Mouse (Mus musculus) layer of hippocampus, postnatal 10 days (tissue): Measurements from ENCODE around the gene Supt16. TPM values are rescaled to one million over a fixed set of nuclear protein-coding genes. Genes with fewer than 3 reads are reported as not detected.
A peak's percentile ranks its signal among the peaks of the same experiment; 100 is the strongest.

ENCODE experiments used
- DNase-seq, 2 experiments: peaks; one replicate each; pipeline ENCODE4 v3.0.0; 2021; ENCODE audit warnings: low spot score in 2 of 2
- total RNA-seq, 2 experiments: library from RNA; stranded (reverse); gene quantifications; 2 replicates each; pipeline ENCODE4 v1.2.3; 2021

Supt16 gene
- total RNA-seq, 2 experiments from 2014 or later, result 57.8 to 58.4 TPM

DNA sequence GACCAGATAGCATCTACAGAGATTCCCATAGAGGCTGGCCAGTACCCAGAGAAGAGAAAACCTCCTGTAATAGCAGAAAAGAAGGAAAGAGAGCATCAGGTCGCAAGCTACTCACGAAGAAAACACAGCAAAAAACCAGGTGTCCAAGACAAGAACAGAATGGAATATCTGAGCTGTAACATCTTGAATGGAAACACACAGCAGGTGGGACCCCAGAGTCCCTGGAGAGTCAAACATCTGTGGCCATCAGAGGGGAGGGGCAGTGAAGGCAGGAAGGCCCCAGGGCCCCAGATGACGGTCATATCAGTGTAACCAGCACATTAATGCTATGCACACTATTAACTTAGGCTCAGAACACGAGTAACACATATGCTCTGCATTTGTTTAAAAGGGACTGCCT is 47.3 kb downstream of the Supt16 start:
- DNase-seq, result no peak

DNA sequence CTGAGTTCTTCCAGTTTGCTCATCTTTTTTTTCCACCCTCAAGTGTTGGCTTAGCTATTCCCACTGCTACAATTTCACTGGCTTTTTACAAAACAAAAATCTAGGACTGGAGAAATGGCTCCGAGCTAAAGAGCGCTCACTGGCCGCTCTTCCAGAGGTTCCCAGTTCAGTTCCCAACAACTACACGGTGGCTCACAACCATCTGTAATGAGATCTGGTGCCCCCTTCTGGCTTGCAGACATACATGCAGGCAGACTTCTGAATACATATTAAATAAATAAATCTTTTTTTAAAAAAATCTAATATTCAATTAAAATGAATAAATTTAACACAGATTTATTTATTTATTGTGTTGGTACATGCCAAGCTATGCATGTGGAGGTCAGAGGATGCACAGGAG is 50.7 kb downstream of the Supt16 start:
- no peak for DNase-seq

DNA sequence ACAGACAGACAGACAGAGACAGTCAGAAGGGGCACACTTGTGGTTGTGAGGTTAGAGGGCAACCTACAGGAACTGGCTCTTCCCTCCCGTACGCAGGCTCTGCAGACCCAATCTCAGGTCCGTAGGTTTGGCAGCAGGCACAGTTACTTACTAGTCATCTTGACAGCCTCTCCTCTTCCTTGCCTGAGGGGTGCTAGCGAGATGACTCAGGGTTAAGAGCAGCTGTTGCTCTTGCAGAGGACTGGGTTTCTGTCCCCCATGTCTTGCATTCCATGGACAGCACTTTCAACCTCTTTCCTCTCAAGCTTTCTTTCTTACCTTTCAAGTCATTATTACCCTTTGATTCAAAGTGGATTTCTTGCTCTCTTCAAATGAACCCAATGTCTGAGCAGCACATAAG is 53.1 kb downstream of the Supt16 start:
- DNase-seq, result no peak

DNA sequence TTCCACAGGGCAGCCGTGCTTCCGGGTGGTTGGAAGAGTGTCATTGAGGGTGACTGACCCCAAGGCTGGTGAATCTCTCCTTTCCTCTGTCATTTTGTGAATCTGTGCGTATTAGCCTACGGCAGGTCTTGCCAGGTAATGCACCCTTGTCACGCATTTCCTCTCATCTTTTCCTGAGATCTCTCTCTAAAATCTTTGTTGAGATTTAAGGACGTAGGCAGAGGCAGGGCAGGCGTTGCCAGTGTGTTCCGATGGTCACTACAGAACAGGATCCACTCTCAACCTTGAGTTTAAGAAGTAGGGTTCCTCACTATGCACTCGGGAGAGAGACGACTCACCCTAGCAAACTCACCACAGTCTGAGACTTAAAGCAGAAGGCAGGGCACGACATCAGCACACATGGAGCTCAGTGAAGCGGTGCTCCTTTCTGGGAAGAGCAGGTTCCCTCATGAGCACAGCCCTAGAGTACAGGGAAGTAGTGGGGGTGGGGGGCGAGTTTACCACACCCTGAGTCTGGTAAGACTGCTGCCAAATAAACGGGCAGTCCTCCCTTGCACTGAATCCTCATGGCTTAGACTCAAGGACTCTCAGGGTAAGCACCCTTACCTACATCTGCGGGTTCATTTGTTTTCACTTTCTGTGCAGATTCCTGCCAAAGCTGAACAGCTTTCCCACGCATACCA is 55.6 kb downstream of the Supt16 start:
- no peak for DNase-seq

DNA sequence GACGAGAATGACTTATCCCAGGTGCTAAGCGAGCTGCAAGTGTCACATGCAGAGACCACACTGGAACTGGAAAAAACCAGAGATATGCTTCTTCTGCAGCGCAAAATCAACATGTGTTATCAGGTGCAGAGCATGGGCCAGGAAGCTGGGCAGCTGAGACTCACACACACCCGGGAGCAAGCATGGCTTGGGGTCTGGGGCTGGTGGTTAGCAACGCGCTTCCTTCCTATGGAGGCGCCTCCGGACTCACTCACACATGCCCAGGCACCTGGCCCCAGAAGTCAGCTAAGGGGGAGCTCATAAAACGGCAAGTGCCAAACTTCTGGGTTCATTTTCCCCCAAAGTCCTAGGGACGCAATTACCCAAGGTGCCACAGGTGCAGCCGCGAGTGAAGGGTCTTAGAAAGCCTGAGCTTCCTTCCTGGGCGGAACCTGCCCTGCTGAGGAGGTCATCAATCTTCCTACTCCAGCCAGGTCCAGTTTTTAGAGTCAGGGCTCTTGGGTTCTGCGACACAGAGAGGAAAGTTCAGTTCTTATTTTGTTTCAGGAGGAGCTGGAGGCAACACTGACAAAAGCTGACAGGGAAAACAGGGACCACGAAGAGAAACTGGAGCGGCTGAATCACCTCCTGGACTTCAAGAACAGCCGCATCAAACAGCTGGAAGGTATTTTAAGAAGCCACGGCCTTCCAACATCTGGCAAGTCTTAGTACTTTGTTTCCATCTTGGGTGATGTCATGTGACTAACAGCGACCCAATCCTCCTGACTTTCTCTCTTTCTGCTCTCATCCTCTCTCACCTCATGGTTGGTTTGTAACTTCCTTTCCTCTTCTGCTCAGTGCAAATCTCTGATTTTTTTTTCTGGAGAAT is 56.4 kb downstream of the Supt16 start:
- DNase-seq, result no peak

DNA sequence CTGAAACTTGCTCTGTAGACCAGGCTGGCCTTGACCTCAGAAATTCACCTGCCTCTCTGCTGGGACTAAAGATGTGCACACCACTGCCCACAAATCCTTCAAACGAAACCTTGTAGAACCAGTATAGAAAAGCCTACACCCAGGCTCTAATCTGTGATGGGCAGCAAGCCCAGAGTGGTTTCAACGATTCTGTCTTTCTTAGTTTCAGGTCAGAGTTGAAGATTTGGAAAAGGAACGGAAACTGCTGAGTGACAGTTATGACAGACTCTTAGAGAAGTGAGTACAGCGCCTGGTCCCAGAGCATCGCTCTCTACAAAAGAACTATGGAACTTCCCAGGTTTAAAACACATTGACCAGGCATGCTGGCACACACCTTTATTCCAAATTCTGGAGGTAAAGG is 63.6 kb downstream of the Supt16 start:
- no peak for DNase-seq

DNA sequence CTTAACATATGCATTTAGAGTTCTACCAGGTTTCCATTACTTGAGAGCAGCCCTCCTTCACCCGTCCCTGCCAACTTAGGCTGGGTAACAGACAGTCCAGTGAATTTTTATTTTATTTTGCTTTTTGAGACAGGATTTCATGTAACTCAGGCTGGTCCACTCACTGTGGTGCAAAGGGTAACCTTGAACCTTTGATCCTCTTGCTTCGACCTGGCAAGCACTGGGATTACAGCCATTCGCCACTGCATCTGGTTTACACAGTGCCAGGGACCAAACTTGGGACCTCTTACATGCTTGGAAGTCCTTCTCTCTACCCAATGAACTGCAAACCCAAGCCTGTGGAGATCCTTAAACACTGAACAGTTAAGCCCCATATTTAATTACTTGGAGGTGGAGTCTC is 72.6 kb downstream of the Supt16 start:
- DNase-seq, result no peak

DNA sequence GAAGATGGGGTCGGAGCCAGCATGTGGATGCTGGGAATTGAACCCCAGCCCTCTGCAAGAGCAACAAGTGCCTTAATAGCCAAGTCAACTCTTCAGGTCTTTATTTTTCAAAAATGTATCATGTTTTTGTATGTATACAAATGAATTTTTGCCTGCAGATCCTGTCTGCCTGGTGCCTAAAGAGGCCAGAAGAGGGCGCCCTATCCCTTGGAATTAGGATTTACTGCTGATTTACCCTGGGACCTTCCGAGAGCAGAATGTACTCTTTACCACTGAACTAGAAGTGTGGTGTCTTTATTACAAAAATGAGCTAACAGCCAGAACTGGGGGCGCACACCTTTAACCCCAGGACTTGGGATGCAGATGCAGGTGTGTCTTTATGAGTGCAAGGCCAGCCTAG is 73.3 kb downstream of the Supt16 start:
- DNase-seq, result peak; percentile 69 to 76

DNA sequence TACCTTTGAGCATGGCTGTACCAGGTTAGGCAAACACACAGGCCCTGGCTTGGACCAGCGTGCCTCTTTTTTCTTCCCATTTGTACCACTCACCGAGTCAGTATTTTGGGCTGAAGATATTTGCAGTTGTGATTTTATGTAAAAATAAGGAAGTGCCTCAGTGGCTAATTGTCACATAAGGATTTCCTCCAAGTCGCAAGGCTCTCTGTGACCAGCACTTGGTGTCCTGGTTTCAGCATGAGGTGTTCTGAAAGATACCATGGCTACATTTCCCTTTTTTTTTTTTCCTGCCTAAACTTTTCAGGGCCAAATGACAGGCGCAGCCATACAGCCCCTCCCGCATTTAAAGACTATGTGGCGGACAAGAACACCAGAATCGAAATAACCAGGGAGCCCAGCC is 77.0 kb downstream of the Supt16 start:
- DNase-seq, result no peak

DNA sequence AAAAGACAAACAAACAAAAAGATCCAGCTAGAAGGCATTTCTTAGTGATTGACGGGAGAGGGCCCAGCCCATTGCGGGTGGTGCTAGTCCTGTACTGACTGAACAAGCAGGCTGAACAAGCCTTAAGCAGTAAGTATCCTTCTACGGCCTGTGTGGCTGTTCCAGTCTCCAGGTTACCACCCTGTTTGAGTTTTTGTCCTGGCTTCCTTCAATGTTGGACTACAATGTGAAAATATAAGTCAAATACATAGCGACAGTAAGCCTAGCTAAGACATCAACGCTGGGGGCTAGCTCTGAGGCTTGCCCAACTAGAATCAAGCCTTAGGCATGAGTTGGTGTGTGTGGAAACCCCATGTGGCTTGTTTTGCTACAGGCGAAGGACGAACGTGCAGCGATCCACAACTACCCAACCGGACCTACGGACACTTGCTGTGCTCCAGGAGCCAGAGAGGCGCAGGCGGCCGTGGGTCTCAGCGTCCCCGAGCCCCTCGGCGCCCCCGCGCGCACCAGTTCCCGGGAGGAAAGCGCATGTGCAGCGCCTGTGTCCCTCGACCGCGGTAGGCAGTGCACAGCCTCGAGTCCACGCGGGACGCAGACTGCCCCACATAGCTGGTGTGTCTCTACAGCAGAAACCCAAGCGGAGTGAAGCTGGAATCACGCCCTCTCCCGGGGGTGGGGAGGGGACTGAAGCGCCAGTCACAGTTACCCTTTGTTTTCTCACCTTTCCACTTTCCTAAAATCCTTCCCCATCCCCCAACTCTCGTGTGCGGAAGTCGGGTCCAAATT is 78.2 kb downstream of the Supt16 start:
- DNase-seq, result peak; percentile 52 to 65

DNA sequence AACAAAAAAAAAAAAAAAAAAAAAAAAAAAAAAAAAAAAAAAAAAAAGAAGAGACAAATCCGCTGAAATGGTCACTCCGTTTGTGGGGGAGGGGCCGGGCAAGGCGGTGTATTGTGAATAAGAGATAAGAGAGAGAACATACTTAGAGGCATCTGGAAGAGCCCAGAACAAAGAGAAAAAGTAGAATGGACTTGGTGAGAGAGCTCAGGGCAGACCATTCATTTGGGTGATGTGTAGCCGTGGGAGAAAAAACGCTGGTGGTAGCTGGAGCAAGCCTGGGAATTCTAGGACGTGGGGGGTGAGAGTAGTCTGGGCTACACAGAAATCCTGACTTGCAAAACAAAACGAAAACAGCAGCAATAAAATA is 78.8 kb downstream of the Supt16 start:
- DNase-seq, result no peak

DNA sequence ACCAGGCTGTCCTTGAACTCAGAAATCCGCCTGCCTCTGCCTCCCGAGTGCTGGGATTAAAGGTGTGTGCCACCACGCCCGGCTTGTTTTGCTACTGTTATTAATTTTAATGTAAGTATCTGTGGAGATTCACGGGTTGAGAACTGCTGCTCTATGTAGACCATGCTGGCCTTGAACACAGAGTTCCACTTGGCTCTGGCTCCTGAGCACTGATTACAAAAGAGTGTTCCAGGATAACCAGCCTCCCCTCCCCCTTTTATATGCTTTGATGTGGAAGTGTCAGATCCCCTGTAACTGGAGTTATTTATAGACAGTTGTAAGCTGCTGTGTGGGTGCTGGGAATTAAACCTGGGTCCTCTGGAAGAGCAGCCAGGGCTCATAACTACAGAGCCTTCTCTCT is 80.0 kb downstream of the Supt16 start:
- no peak for DNase-seq

DNA sequence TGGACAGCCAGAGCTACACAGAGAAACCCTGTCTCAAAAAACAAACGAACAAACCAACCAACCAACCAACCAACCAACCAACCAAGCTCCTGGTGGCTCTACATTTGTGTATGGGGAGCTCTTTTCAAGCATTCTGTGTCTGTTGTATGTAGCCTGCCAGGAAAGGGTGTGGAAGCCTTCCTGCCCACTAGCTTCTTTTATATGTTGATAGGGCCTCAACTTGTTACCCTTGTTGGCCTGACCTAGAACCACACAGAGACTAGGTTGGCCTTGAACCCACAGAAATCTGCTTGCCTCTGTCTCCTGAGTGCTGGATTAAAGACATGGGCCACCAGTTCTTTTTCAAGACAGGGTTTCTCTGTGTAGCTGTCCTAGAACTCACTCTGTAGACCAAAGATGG is 83.1 kb downstream of the Supt16 start:
- DNase-seq, result no peak

Other genes with a start within 250 kb of the Supt16 start
- gene Arhgef40, start 212.7 kb downstream of the Supt16 start, total RNA-seq, result 10 to 100 TPM; 53.4 to 59.6 TPM
- gene Tmem253, start 181.8 kb downstream of the Supt16 start, total RNA-seq, result under 1 TPM in 1 of 2 experiments, not detected in 1; 0.51 TPM
- 10 to 100 TPM; 43.5 to 45.0 TPM for gene Zfp219, start 176.7 kb downstream of the Supt16 start, total RNA-seq
- gene Olfr221, start 155.0 kb downstream of the Supt16 start, total RNA-seq, result not detected
- gene Hnrnpc, start 93.4 kb downstream of the Supt16 start, total RNA-seq, result 100 to 1,000 TPM; 213 to 215 TPM
- gene Rpgrip1, start 86.7 kb downstream of the Supt16 start, total RNA-seq, result 1 to 10 TPM; 1.8 to 3.3 TPM
- 100 to 1,000 TPM; 119 to 131 TPM for gene Chd8, start 60.4 kb upstream of the Supt16 start, total RNA-seq
- gene Tox4, start 81.7 kb upstream of the Supt16 start, total RNA-seq, result 10 to 100 TPM; 51.7 to 54.9 TPM
- gene Rab2b, start 82.1 kb upstream of the Supt16 start, total RNA-seq, result 10 to 100 TPM; 39.7 to 41.2 TPM
- 10 to 100 TPM; 34.6 to 39.3 TPM for gene Mettl3, start 107.7 kb upstream of the Supt16 start, total RNA-seq
- 10 to 100 TPM; 45.0 to 47.0 TPM for gene Sall2, start 131.3 kb upstream of the Supt16 start, total RNA-seq
- gene Olfr1513, start 159.0 kb upstream of the Supt16 start, total RNA-seq, result not detected
- not detected for gene Olfr1512, start 181.8 kb upstream of the Supt16 start, total RNA-seq
- gene Olfr1511, start 200.0 kb upstream of the Supt16 start, total RNA-seq, result not detected
- gene Olfr1510, start 217.0 kb upstream of the Supt16 start, total RNA-seq, result not detected
- not detected for gene Olfr1509, start 245.6 kb upstream of the Supt16 start, total RNA-seq